Mouse (Mus musculus) brain, embryonic 14.5 days (tissue): ENCODE results near the gene Zdhhc9. TPM values are rescaled to one million over a fixed set of nuclear protein-coding genes. Genes with fewer than 3 reads are reported as not detected.

ENCODE experiments used
- DNase-seq: peaks from one replicate; pipeline ENCODE4 v3.0.0-alpha.2; 2011; ENCODE audit warnings: low read depth
- CTCF ChIP-seq: fragments of 200-500 bp; IDR thresholded peaks from 2 replicates; pipeline ENCODE4 v1.5.1; 2012; ENCODE audit warnings: inconsistent platforms, mild to moderate bottlenecking, moderate library complexity, borderline replicate concordance; ENCODE audit not compliant: insufficient read depth, insufficient read length; ENCODE audit errors: extremely low read depth
- POLR2A ChIP-seq: fragments of 200-500 bp; IDR thresholded peaks from 2 replicates; pipeline ENCODE4 v1.6.1; 2012; ENCODE audit warnings: mild to moderate bottlenecking, inconsistent platforms, borderline replicate concordance; ENCODE audit not compliant: poor library complexity, insufficient read depth, insufficient read length, severe bottlenecking; ENCODE audit errors: extremely low read depth
- polyA plus RNA-seq: library from polyadenylated mRNA; depleted of rRNA; stranded (reverse); fragments of >200 nt; gene quantifications from 2 replicates; pipeline ENCODE4 v1.2.3, GENCODE M21; 2012; rRNA removed

The Zdhhc9 gene
- polyA plus RNA-seq, 1 experiment: 65.2 TPM

- peak; percentile 46 for DNase-seq
- TF ChIP-seq POLR2A (no peak), CTCF (no peak)
Measured at GRCm38 (mm10) chrX:48139368-48140285, 69.1 kb downstream of the Zdhhc9 start.

- no peak for TF ChIP-seq CTCF
- no peak for TF ChIP-seq POLR2A
- DNase-seq: peak; percentile 65
Measured at GRCm38 (mm10) chrX:48138539-48139275, 70.0 kb downstream of the Zdhhc9 start.

DNA sequence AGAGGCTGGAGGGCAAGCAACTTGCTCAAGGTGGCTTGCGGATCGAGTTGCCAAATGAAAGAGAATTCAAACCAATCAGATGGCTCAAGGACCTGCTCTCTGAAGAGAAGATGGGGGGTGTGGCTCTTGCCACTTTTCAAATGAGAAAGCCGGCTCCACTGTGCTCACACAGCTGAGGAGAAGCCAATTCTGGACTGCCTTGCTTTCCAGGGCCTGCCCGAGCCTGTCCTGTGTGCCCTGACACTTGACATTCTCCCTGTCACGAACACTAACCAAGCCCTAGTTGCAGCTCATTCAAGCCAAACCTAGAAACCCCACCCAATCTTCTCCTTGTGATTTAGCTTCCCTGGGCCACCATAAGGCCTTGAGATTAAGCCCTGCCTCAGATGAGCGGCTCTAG, 70.7 kb downstream of the Zdhhc9 start:
- DNase-seq: no peak
- TF ChIP-seq POLR2A (no peak), CTCF (no peak)

GRCm38 (mm10) chrX:48136935-48137334, 71.7 kb downstream of the Zdhhc9 start:
- DNase-seq: no peak
- no peak for TF ChIP-seq POLR2A
- no peak for TF ChIP-seq CTCF

DNA sequence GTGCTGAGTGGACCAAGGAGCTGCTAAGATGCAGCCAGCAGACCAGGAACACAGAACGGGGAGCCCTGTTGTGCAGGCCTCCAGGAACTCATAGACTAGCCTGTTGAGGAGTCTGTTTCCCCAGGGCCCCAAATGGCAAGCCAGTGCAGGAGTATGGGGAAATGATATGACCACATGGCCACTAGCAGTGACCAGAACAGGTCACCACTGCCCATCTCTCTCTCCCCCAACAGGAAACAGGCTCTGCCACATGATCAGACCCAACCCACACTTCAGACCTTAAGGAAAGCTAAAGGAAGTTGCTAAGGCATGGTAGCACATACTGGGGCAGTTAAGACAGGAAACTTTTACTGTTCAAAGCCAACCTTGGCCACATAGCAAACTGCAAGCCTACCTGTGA, 79.5 kb downstream of the Zdhhc9 start:
- no peak for DNase-seq
- TF ChIP-seq CTCF (no peak), POLR2A (no peak)

DNA sequence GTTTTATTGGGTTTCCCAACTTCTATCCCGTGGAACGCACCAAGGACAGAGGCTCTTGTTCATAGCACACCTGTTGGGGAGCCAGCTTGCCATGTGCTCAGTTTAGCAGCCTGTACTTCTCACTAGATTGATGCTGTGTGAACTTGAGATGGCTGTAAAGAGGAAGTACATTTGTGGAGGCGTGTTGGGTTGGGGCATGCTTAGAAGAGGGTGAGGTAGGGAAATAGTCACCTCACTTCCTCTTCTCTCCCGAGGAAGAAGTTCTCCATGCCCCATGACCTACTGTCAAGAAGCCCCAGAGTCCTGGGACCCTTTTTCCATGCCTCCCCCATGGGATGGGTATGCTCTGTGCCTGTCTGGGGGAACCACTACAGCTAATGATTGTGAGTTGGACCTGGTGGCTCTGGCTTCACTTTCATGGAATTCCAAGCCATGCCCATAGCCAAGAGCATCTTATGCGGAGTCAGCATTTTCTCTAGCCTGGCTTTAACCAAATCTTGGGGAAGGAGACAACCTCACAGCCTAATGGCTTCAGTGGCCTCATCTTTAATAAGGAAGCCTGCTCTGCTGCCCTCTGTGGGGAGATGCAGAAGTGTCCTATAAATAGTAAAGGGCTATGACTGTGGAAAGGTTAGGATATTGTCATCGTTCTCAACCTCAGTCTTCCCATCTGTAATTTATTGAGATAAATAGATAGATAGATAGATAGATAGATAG, 81.0 kb downstream of the Zdhhc9 start:
- DNase-seq: no peak
- no peak for TF ChIP-seq CTCF
- TF ChIP-seq POLR2A: no peak

DNA sequence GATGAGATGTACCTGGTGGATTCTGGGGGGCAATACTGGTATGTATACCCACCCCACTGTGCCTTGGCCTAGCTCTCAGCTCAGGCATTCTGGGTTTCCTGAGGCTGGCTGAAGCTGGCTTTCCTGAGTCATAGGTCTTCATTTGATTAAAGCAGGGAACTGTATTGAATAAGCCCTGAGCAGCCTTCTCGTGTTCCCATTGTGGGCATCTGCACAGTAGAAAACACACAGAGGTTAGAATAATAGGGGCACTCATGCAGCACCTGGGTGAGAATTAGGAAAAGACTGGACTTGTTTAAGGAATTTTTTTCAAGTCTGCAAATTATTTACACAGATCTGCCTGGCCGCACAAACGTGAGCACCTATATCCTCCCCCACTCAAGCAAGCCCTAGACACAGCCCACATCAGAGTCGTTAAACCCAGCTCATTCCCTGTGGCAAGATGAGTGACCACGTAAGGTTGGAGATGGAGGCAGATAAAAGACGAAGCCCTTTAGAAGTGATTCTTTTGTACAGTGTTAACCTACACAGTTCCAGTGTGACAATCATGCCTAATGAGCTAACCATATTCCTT, 81.7 kb downstream of the Zdhhc9 start:
- no peak for TF ChIP-seq CTCF
- no peak for DNase-seq

DNA sequence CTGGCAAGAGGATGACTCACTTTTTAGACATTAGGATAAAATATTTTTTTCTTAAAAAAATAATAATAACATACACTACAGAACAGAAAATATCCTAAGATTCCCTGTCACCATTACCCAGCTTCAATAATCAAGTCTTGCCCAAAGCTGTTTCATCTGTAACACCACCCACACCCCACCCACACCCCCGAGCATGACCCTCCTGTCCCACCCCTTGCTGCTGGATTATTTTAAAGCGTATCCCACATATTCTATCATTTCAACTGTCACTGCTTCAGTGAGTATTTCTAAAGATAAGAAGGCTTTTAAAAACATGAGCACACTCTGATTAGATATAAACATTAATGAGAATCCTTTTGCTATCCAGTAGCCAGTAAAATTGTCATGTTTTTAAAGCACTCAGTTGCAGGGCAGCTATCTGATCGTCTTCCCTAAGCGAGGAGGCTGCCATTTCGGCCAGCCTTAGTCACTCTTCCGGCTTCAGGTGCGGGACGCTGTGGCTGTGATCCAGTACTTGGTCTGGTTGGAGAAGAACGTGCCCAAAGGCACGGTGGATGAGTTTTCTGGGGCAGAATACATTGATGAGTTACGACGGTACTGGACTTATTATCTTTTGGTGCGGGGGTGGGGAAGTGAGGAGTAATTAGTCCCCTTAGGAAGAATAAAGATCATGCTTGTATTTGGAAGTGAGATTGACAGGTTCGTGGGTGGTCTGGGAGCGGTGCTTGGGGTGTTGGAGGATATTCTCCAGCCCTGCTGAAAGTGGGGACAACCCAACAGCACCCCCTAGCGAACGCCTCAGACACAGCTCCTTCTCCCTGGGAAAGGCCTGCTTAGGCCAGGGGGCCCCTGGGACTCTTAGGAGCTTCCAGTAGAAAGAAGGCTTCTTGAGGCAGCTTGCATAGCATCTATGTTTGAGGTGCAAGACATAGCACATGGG, 84.3 kb downstream of the Zdhhc9 start:
- peak; percentile 59 for TF ChIP-seq CTCF
- no peak for TF ChIP-seq POLR2A
- DNase-seq: peak; percentile 56

Other genes with a start within 250 kb of the Zdhhc9 start
- 5.3 and 6.8 TPM in 2 replicates for gene Apln, start 174.0 kb downstream of the Zdhhc9 start, polyA plus RNA-seq
- 0.53 and 0.90 TPM in 2 replicates for gene Xpnpep2, start 100.2 kb downstream of the Zdhhc9 start, polyA plus RNA-seq
- gene Sash3, start 62.4 kb downstream of the Zdhhc9 start, polyA plus RNA-seq: 0.83 and 1.0 TPM in 2 replicates
- 14.7 and 16.4 TPM in 2 replicates for gene Utp14a, start 48.0 kb upstream of the Zdhhc9 start, polyA plus RNA-seq
- 5.1 and 11.3 TPM in 2 replicates for gene Bcorl1, start 132.5 kb upstream of the Zdhhc9 start, polyA plus RNA-seq